Mouse (Mus musculus): ENCODE results near the gene Atr. TPM values are rescaled to one million over a fixed set of nuclear protein-coding genes. Genes with fewer than 3 reads are reported as not detected.

Gene Atr
- polyA plus RNA-seq, 1 experiment from 2014 or later: 18.3 TPM

GRCm38 (mm10) chr9:95858027-95858570 lies 702 bp downstream of the Atr start:
- Histone ChIP-seq H3K9me3 (ENCODE audit: control insufficient read depth, low read length) (no peaks in the 10 kb centered on the region), H3K4me2 (peak overlapping the region; percentile 91), H3K27me3 (ENCODE audit: control insufficient read depth, insufficient read depth, low read length) (no peaks in the 10 kb centered on the region), H3K9ac (ENCODE audit: low read length) (peak overlapping the region; percentile 76), H3K27ac (ENCODE audit: low read depth, low read length) (peak overlapping the region; percentile 36; the same call in 1 of the 2 replicates), H3K4me1 (ENCODE audit: control insufficient read depth, insufficient read depth, low read length) (no peaks in the 10 kb centered on the region), H3K4me3 (ENCODE audit: low read depth, low read length) (peak overlapping the region; percentile 89), H3K36me3 (ENCODE audit: control insufficient read depth, insufficient read depth, low read length) (0 out of 2 replicates have a peak, but pooled peaks cover 2% of the 10 kb centered on the region)
- ATAC-seq (ENCODE audit: low FRiP score) (peak; percentile 55; the same call in 1 of the 2 replicates), DNase-seq (ENCODE audit: low spot score, missing footprints) (peak; percentile 94)
- under 1% methylated on average over 31 of the region's 31 CpGs for WGBS

- Histone ChIP-seq H3K27ac (ENCODE audit: low read depth, low read length) (no peak overlapping the region), H3K27me3 (ENCODE audit: control insufficient read depth, insufficient read depth, low read length) (no peaks in the 10 kb centered on the region), H3K9ac (ENCODE audit: low read length) (no peak overlapping the region), H3K4me2 (no peak overlapping the region), H3K36me3 (ENCODE audit: control insufficient read depth, insufficient read depth, low read length) (peaks cover 2% of the 10 kb centered on the region; the same call in 1 of the 2 replicates), H3K4me1 (ENCODE audit: control insufficient read depth, insufficient read depth, low read length) (no peaks in the 10 kb centered on the region), H3K4me3 (ENCODE audit: low read depth, low read length) (no peak overlapping the region), H3K9me3 (ENCODE audit: control insufficient read depth, low read length) (no peaks in the 10 kb centered on the region)
- WGBS: 91% methylated on average over 5 of the region's 5 CpGs
- DNase-seq (ENCODE audit: low spot score, missing footprints) (no peak), ATAC-seq (ENCODE audit: low FRiP score) (no peak)
Measured at GRCm38 (mm10) chr9:95878246-95878645, 20.8 kb downstream of the Atr start.

GRCm38 (mm10) chr9:95882751-95883150 lies 25.4 kb downstream of the Atr start:
- no peaks in the 10 kb centered on the region for H3K4me1 ChIP-seq (ENCODE audit: control insufficient read depth, insufficient read depth, low read length)
- WGBS: 96% methylated on average over 2 of the region's 2 CpGs
- no peak overlapping the region for H3K9ac ChIP-seq (ENCODE audit: low read length)
- no peak for ATAC-seq (ENCODE audit: low FRiP score)
- DNase-seq (ENCODE audit: low spot score, missing footprints): no peak
- no peaks in the 10 kb centered on the region for H3K27me3 ChIP-seq (ENCODE audit: control insufficient read depth, insufficient read depth, low read length)
- no peaks in the 10 kb centered on the region for H3K9me3 ChIP-seq (ENCODE audit: control insufficient read depth, low read length)
- no peak overlapping the region for H3K4me3 ChIP-seq (ENCODE audit: low read depth, low read length)
- no peak overlapping the region for H3K4me2 ChIP-seq
- H3K36me3 ChIP-seq (ENCODE audit: control insufficient read depth, insufficient read depth, low read length): peaks cover 5% of the 10 kb centered on the region; the same call in 1 of the 2 replicates
- no peak overlapping the region for H3K27ac ChIP-seq (ENCODE audit: low read depth, low read length)

- Histone ChIP-seq H3K36me3 (ENCODE audit: control insufficient read depth, insufficient read depth, low read length) (no peaks in the 10 kb centered on the region), H3K27ac (ENCODE audit: low read depth, low read length) (no peak overlapping the region), H3K9ac (ENCODE audit: low read length) (no peak overlapping the region), H3K27me3 (ENCODE audit: control insufficient read depth, insufficient read depth, low read length) (no peaks in the 10 kb centered on the region), H3K4me3 (ENCODE audit: low read depth, low read length) (no peak overlapping the region), H3K4me2 (no peak overlapping the region), H3K9me3 (ENCODE audit: control insufficient read depth, low read length) (no peaks in the 10 kb centered on the region), H3K4me1 (ENCODE audit: control insufficient read depth, insufficient read depth, low read length) (no peaks in the 10 kb centered on the region)
- no peak for ATAC-seq (ENCODE audit: low FRiP score)
- WGBS: 91% methylated on average over 5 of the region's 5 CpGs
- DNase-seq (ENCODE audit: low spot score, missing footprints): no peak
Measured at GRCm38 (mm10) chr9:95897392-95897791, 40.0 kb downstream of the Atr start.

- peaks cover 3% of the 10 kb centered on the region; the same call in 1 of the 2 replicates for H3K36me3 ChIP-seq (ENCODE audit: control insufficient read depth, insufficient read depth, low read length)
- no peak overlapping the region for H3K4me2 ChIP-seq
- DNase-seq (ENCODE audit: low spot score, missing footprints) (no peak), ATAC-seq (ENCODE audit: low FRiP score) (no peak)
- H3K27me3 ChIP-seq (ENCODE audit: control insufficient read depth, insufficient read depth, low read length): no peaks in the 10 kb centered on the region
- H3K9me3 ChIP-seq (ENCODE audit: control insufficient read depth, low read length): no peaks in the 10 kb centered on the region
- H3K27ac ChIP-seq (ENCODE audit: low read depth, low read length): no peak overlapping the region
- H3K9ac ChIP-seq (ENCODE audit: low read length): no peak overlapping the region
- no peaks in the 10 kb centered on the region for H3K4me1 ChIP-seq (ENCODE audit: control insufficient read depth, insufficient read depth, low read length)
- H3K4me3 ChIP-seq (ENCODE audit: low read depth, low read length): no peak overlapping the region
Measured at GRCm38 (mm10) chr9:95932855-95933254, 75.5 kb downstream of the Atr start.

- Histone ChIP-seq H3K4me2 (no peak overlapping the region), H3K4me3 (ENCODE audit: low read depth, low read length) (no peak overlapping the region), H3K4me1 (ENCODE audit: control insufficient read depth, insufficient read depth, low read length) (no peaks in the 10 kb centered on the region), H3K9me3 (ENCODE audit: control insufficient read depth, low read length) (no peaks in the 10 kb centered on the region), H3K27me3 (ENCODE audit: control insufficient read depth, insufficient read depth, low read length) (no peaks in the 10 kb centered on the region), H3K36me3 (ENCODE audit: control insufficient read depth, insufficient read depth, low read length) (no peaks in the 10 kb centered on the region), H3K9ac (ENCODE audit: low read length) (no peak overlapping the region), H3K27ac (ENCODE audit: low read depth, low read length) (no peak overlapping the region)
- ATAC-seq (ENCODE audit: low FRiP score) (no peak), DNase-seq (ENCODE audit: low spot score, missing footprints) (no peak)
- 74% methylated on average over 4 of the region's 4 CpGs for WGBS
Measured at GRCm38 (mm10) chr9:95953658-95954057, 96.3 kb downstream of the Atr start.

GRCm38 (mm10) chr9:95954226-95954584 lies 96.8 kb downstream of the Atr start:
- Histone ChIP-seq H3K27me3 (ENCODE audit: control insufficient read depth, insufficient read depth, low read length) (no peaks in the 10 kb centered on the region), H3K9ac (ENCODE audit: low read length) (peak overlapping the region; percentile 95), H3K9me3 (ENCODE audit: control insufficient read depth, low read length) (no peaks in the 10 kb centered on the region), H3K4me3 (ENCODE audit: low read depth, low read length) (peak overlapping the region; percentile 94), H3K36me3 (ENCODE audit: control insufficient read depth, insufficient read depth, low read length) (no peaks in the 10 kb centered on the region), H3K4me2 (peak overlapping the region; percentile 45), H3K27ac (ENCODE audit: low read depth, low read length) (no peak overlapping the region), H3K4me1 (ENCODE audit: control insufficient read depth, insufficient read depth, low read length) (no peaks in the 10 kb centered on the region)
- peak; percentile 79 for ATAC-seq (ENCODE audit: low FRiP score)
- DNase-seq (ENCODE audit: low spot score, missing footprints): no peak
- WGBS: 0% methylated on average over 7 of the region's 7 CpGs

- Histone ChIP-seq H3K9me3 (ENCODE audit: control insufficient read depth, low read length) (no peaks in the 10 kb centered on the region), H3K36me3 (ENCODE audit: control insufficient read depth, insufficient read depth, low read length) (peaks cover 3% of the 10 kb centered on the region; the same call in 1 of the 2 replicates), H3K4me3 (ENCODE audit: low read depth, low read length) (peak within 1 kb of the TSS; percentile 94), H3K4me1 (ENCODE audit: control insufficient read depth, insufficient read depth, low read length) (no peaks in the 10 kb centered on the region), H3K27me3 (ENCODE audit: control insufficient read depth, insufficient read depth, low read length) (no peaks in the 10 kb centered on the region), H3K9ac (ENCODE audit: low read length) (peak within 1 kb of the TSS; percentile 95), H3K27ac (ENCODE audit: low read depth, low read length) (peak within 1 kb of the TSS; percentile 87), H3K4me2 (peak within 1 kb of the TSS; percentile 56)
- peak; percentile 99 for ATAC-seq (ENCODE audit: low FRiP score)
- under 1% methylated on average over 57 of the region's 57 CpGs for WGBS
- peak; percentile 99 for DNase-seq (ENCODE audit: low spot score, missing footprints)
Measured at GRCm38 (mm10) chr9:95954585-95955461, 97.4 kb downstream of the Atr start, which contains the start of gene Xrn1. Xrn1 (plus strand) TSS chr9:95954760.

GRCm38 (mm10) chr9:95957611-95958010 lies 100.2 kb downstream of the Atr start:
- 94% methylated on average over 2 of the region's 2 CpGs for WGBS
- no peak for ATAC-seq (ENCODE audit: low FRiP score)

More at GRCm38 (mm10) chr9:95957611-95958010, 100.2 kb downstream of the Atr start:
- H3K27ac ChIP-seq (ENCODE audit: low read depth, low read length): no peak overlapping the region
- H3K9me3 ChIP-seq (ENCODE audit: control insufficient read depth, low read length): no peaks in the 10 kb centered on the region
- no peak overlapping the region for H3K9ac ChIP-seq (ENCODE audit: low read length)
- H3K27me3 ChIP-seq (ENCODE audit: control insufficient read depth, insufficient read depth, low read length): no peaks in the 10 kb centered on the region
- no peak overlapping the region for H3K4me2 ChIP-seq
- H3K36me3 ChIP-seq (ENCODE audit: control insufficient read depth, insufficient read depth, low read length): peaks cover 3% of the 10 kb centered on the region; the same call in 1 of the 2 replicates
- no peak overlapping the region for H3K4me3 ChIP-seq (ENCODE audit: low read depth, low read length)
- no peaks in the 10 kb centered on the region for H3K4me1 ChIP-seq (ENCODE audit: control insufficient read depth, insufficient read depth, low read length)
- DNase-seq (ENCODE audit: low spot score, missing footprints): no peak
